Comparison of ENCODE assay signal across 9 mouse cellular contexts in the genomic region with DNA sequence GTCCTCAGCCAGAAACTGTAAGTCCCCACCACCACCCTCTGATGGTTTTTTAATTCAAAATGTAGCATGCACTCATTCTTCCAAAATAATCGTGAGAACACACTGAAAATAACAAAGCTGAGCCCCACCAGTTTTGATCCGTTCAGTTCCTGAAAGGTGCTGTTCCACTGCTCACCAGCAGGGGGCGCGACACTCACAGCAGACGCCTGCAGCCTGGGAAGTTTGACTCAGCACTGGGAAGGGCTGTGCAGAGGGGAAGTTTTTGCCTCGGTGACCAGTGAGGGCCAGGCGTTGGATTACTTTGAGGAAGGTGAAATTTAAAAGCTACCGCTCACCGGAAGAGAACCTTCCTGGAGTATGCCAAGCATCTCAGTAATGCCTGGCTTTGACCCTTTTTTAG.
DNase-seq lines count a peak whose midpoint lies in the region; ATAC-seq and TF ChIP-seq lines count a peak whose summit lies in the region.
"Had no signal": no experiment of that assay in that cellular context is flagged by ENCODE, and none has a peak within 500 bp of the region (broad histone marks: within the 10 kb centered on the region; RNA-seq: fewer than 3 reads in every experiment).

No protein-coding gene starts in this region.

- TF ChIP-seq CTCF in heart, postnatal 0 days (IDR thresholded peaks at IDR 0.05; ENCODE audit: low read depth), result peak; percentile 99
- TF ChIP-seq CTCF in layer of hippocampus, adult 2 months (conservative IDR thresholded peaks at IDR 0.05), result peak; percentile 100
- peak; percentile 88 for TF ChIP-seq CTCF in lung, adult 2 months (IDR thresholded peaks at IDR 0.05; ENCODE audit: insufficient read depth, low read length)

- in situ Hi-C loops in ES-E14 (cut with MboI; ENCODE audit: low sequenced_read_pairs in 2 of 2, unreplicated experiment in 2 of 2), result loop anchor here (10.0 to 25.0 kb wide), 3 partner anchors 173 to 326 kb away; no protein-coding TSS in a partner anchor

- TF ChIP-seq POLR2A in lung, adult 2 months (IDR thresholded peaks at IDR 0.05; ENCODE audit: borderline replicate concordance, extremely low read depth, low read depth, low read length), result no peak

- no peak overlapping the region for H3K4me3 ChIP-seq in ES-E14 (ENCODE audit: insufficient read depth in 1 of 2, low read depth in 1 of 2, low read length in 2 of 2, poor library complexity in 1 of 2, severe bottlenecking in 1 of 2)
- no peak overlapping the region for H3K4me3 ChIP-seq in forebrain, embryonic 13.5 days
- no peak overlapping the region for H3K4me3 ChIP-seq in heart, postnatal 0 days (ENCODE audit: low read depth, low read length)
- no peak overlapping the region for H3K4me3 ChIP-seq in layer of hippocampus, adult 2 months
- no peak overlapping the region for H3K4me3 ChIP-seq in lung, adult 2 months (replicated peaks; ENCODE audit: extremely low read depth, low read depth, low read length)
- H3K4me3 ChIP-seq: megakaryocyte, embryonic 14.5 days had no signal

- DNase-seq in ES-E14 (ENCODE audit: low read depth, low spot score), result no peak
- DNase-seq in c-Kit-positive CD71-positive TER-119-negative erythroid progenitor cells, embryonic 14.5 days (ENCODE audit: low read depth), result peak; percentile 79
- DNase-seq in heart, postnatal 0 days (ENCODE audit: low spot score), result peak; percentile 66
- peak; percentile 86 to 91 for DNase-seq in layer of hippocampus, adult 2 months (ENCODE audit: low spot score in 2 of 2)
- DNase-seq in lung, adult 2 months, result peak; percentile 81
- peak; percentile 30 for DNase-seq in retina, adult 2 months (ENCODE audit: low read depth, low spot score)
- DNase-seq in thymus, postnatal 25 days, result peak; percentile 67

- no peak overlapping the region for H3K27ac ChIP-seq in ES-E14 (ENCODE audit: insufficient read depth, low read depth, low read length, poor library complexity, severe bottlenecking)
- H3K27ac ChIP-seq in forebrain, embryonic 13.5 days, result no peak overlapping the region
- no peak overlapping the region for H3K27ac ChIP-seq in heart, postnatal 0 days (ENCODE audit: low read depth)
- H3K27ac ChIP-seq in layer of hippocampus, adult 2 months, result no peak overlapping the region

- H3K9me3 ChIP-seq in ES-E14 (ENCODE audit: control insufficient read depth, insufficient read depth, low read depth, low read length), result no peaks in the 10 kb centered on the region
- H3K9me3 ChIP-seq in forebrain, embryonic 13.5 days (replicated peaks), result no peaks in the 10 kb centered on the region
- no peaks in the 10 kb centered on the region for H3K9me3 ChIP-seq in heart, postnatal 0 days (replicated peaks; ENCODE audit: control insufficient read depth, low read length)
- H3K9me3 ChIP-seq: megakaryocyte, embryonic 14.5 days had no signal

- no peak for TF ChIP-seq EP300 in heart, postnatal 0 days (IDR thresholded peaks at IDR 0.05; ENCODE audit: low read depth)

- ATAC-seq in forebrain, embryonic 13.5 days, result peak; percentile 55
- ATAC-seq in heart, postnatal 0 days (ENCODE audit: insufficient read depth, low read depth), result peak; percentile 68

- peaks cover 0 to 8% of the 10 kb centered on the region in 2 experiments; a peak in 2 of 4 replicates for H3K4me1 ChIP-seq in ES-E14 (ENCODE audit: control insufficient read depth in 2 of 2, insufficient read depth in 2 of 2, low read length in 2 of 2, poor library complexity in 1 of 2)
- 0 out of 2 replicates have a peak, but pooled peaks cover 10% of the 10 kb centered on the region for H3K4me1 ChIP-seq in forebrain, embryonic 13.5 days
- 0 out of 2 replicates have a peak, but pooled peaks cover 3% of the 10 kb centered on the region for H3K4me1 ChIP-seq in heart, postnatal 0 days (ENCODE audit: control insufficient read depth, insufficient read depth)
- no peaks in the 10 kb centered on the region for H3K4me1 ChIP-seq in lung, adult 2 months (ENCODE audit: control insufficient read depth, insufficient read depth, low read length)

- H3K9ac ChIP-seq in ES-E14 (ENCODE audit: insufficient read depth, low read depth, low read length, poor library complexity, severe bottlenecking), result no peak overlapping the region
- no peak overlapping the region for H3K9ac ChIP-seq in forebrain, embryonic 13.5 days
- no peak overlapping the region for H3K9ac ChIP-seq in heart, postnatal 0 days (replicated peaks; ENCODE audit: low read depth, low read length)

- H3K4me2 ChIP-seq in forebrain, embryonic 13.5 days, result no peak overlapping the region
- H3K4me2 ChIP-seq in heart, postnatal 0 days (ENCODE audit: low read depth, low read length), result no peak overlapping the region

- WGBS in forebrain, embryonic 13.5 days, result 2% methylated on average over 9 of the region's 9 CpGs
- WGBS in heart, postnatal 0 days, result 1% methylated on average over 9 of the region's 9 CpGs
- WGBS in lung, adult 2 months, result 2% methylated on average over 9 of the region's 9 CpGs

- H3K27me3 ChIP-seq in forebrain, embryonic 13.5 days, result peaks cover 2% of the 10 kb centered on the region; the same call in 1 of the 2 replicates
- no peaks in the 10 kb centered on the region for H3K27me3 ChIP-seq in heart, postnatal 0 days (ENCODE audit: control insufficient read depth, insufficient read depth, low read length)

- H3K36me3 ChIP-seq in ES-E14 (ENCODE audit: control insufficient read depth, insufficient read depth, low read length, poor library complexity, severe bottlenecking), result no peaks in the 10 kb centered on the region
- no peaks in the 10 kb centered on the region for H3K36me3 ChIP-seq in forebrain, embryonic 13.5 days (ENCODE audit: poor library complexity, severe bottlenecking)
- H3K36me3 ChIP-seq in heart, postnatal 0 days (replicated peaks; ENCODE audit: control insufficient read depth, insufficient read depth, low read length), result no peaks in the 10 kb centered on the region

TF ChIP-seq in ES-E14, 5 proteins besides CTCF, POLR2A, EP300 and RAD21:
- TF ChIP-seq ZNF384 (IDR thresholded peaks at IDR 0.05; ENCODE audit: low read depth, low read length) (peak; percentile 47; the same call in 1 of the 2 replicates), HCFC1 (IDR thresholded peaks at IDR 0.05; ENCODE audit: borderline replicate concordance, insufficient read depth, low read length) (0 out of 2 replicates have a peak, but pooled peaks have one; percentile 50), ZC3H11A (IDR thresholded peaks at IDR 0.05; ENCODE audit: borderline replicate concordance, low read depth, low read length) (peak; percentile 95), MAFK (IDR thresholded peaks at IDR 0.05; ENCODE audit: insufficient read depth, low read depth, low read length) (peak; percentile 94), CHD2 (IDR thresholded peaks at IDR 0.05; ENCODE audit: low read depth, low read length) (no peak)
